Mouse (Mus musculus): ENCODE measurements around the gene Lhfpl3.

- no peak for TF ChIP-seq CTCF (IDR thresholded peaks at IDR 0.05; ENCODE audit: extremely low read depth, insufficient read length, insufficient replicate concordance, low read depth, low read length)
- TF ChIP-seq POLR2A (IDR thresholded peaks at IDR 0.05; ENCODE audit: low read depth, low read length), result no peak
These were observed 180.3 kb downstream of the Lhfpl3 start for GRCm38 (mm10) chr5:22926171-22926570.
